Mouse (Mus musculus) E14TG2a.4 (cell line): Measurements from ENCODE around the gene Spsb1.

Source experiments
- CTCF ChIP-seq: conservative IDR thresholded peaks from 2 replicates; pipeline ENCODE4 v1.5.1; 2014; ENCODE audit warnings: low read length
- POU5F1 ChIP-seq: IDR thresholded peaks from 2 replicates; pipeline ENCODE4 v1.6.1; 2014; ENCODE audit warnings: low read length, borderline replicate concordance

DNA sequence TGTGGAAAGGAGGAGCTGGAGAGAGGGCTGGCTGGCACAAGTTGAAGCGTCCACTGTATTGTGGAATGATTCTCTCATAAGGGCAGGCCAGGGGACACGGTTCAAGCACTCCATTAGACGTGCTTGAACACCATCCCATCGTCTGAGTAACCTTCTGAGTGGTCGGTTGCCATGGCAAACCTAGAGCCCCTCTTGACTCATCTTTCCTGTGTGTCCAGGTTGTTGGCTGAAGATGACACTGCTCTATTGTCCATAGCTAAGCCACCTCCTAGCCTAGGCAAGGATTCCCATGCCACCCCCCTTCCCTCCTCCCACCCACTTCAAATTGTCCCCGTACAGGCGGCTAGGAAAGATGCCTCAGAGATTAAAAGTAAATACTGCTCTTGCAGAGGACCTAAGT is 45.9 kb downstream of the Spsb1 start:
- TF ChIP-seq CTCF, result no peak
- TF ChIP-seq POU5F1, result no peak
